Mouse (Mus musculus) ovary, adult 10 weeks (tissue): ENCODE results near the gene Heatr5b. TPM values are rescaled to one million over a fixed set of nuclear protein-coding genes. Genes with fewer than 3 reads are reported as not detected.

Experiments
- polyA plus RNA-seq: library from polyadenylated mRNA; stranded (reverse); fragments of 350-450 nt; fragmentation: Illumina TruSeq; extraction: RNeasy Lipid Tissue Mini Kit (QIAGEN cat#74804); gene quantifications from one replicate; pipeline ENCODE4 v1.2.3, GENCODE M21; 2014

Heatr5b gene
- polyA plus RNA-seq = 14.3 TPM

GRCm38 (mm10) chr17:78834856-78835835 is at the start of gene Heatr5b, which contains the start of gene Gpatch11:
Gene Heatr5b, minus strand, starts transcription at chr17:78835364.
Gene Gpatch11, plus strand, starts transcription at chr17:78835567.

DNA sequence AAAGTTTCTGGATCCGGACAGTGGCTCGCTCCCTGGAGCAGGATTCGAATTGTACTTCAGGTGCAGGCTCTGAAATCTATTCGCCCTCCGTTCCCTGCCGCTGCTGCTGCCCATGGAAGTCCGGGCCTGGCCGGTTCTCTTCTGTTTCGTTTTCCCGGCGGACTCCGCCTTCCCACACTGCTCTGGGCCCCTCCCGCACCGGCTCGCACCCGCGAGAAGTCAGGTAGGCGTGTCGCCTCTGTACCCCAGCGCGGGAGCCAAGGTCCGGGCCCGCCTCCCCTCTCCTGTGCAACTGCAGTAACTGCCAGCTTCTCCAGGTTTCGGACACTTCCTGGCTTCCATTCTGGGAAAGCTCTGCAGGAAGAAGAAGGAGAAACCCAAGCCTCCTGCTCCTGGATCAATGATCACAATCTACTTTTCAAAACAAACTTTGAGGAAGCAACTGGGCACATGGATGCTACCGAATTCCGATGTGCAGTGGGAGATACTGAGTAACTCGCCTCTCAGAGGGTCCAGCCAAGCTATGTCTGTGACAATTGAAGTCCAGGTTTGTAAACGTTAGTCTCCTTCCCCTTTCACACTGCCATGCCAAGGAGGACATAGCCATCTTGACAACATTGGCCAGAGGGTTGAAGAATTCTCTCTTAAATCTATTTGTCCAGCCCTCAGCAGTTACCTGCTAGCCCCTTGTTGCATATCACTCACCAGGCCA is 47.4 kb upstream of the Heatr5b start, which contains the start of gene Eif2ak2:
Eif2ak2 (minus strand) TSS at position 173 of the 712 bp plus-strand sequence.

DNA sequence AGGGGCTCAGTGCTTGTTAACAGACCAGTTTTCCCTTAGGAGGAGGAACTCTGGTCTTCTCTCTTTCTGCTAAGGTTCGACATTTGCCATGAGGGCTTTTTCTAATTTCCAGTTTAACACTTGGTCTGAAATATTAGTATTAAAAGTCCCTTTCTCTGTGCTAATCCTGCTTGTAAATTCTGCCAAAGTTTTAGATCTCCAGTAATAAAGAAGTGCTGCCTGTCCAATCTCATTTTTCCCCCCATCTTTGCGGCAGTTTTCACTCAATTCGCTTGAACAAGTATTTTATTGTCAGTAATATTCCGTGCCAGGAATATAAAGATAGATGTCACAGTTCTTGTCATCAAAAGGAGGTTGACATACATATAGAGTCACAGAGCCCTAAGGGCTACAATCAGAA is 98.1 kb downstream of the Heatr5b start, which contains the start of gene Strn:
Strn (minus strand) TSS at position 101 of the 400 bp plus-strand sequence.

Other genes with a start within 250 kb of the Heatr5b start
- gene Strn, start 98.2 kb downstream of the Heatr5b start, polyA plus RNA-seq = 119 TPM
- 13.9 TPM for gene Gpatch11, start 203 bp upstream of the Heatr5b start, polyA plus RNA-seq
- 70.3 TPM for gene Eif2ak2, start 47.2 kb upstream of the Heatr5b start, polyA plus RNA-seq
- 1.1 TPM for gene Sult6b1, start 71.6 kb upstream of the Heatr5b start, polyA plus RNA-seq
- 31.5 TPM for gene Cebpzos, start 81.1 kb upstream of the Heatr5b start, polyA plus RNA-seq
- 115 TPM for gene Cebpz, start 101.7 kb upstream of the Heatr5b start, polyA plus RNA-seq
- 38.5 TPM for gene Ndufaf7, start 101.8 kb upstream of the Heatr5b start, polyA plus RNA-seq
- gene Prkd3, start 185.5 kb upstream of the Heatr5b start, polyA plus RNA-seq = 122 TPM
- 16.3 TPM for gene Qpct, start 216.5 kb upstream of the Heatr5b start, polyA plus RNA-seq